ENCODE assay signal across 9 mouse cellular contexts in the genomic region with DNA sequence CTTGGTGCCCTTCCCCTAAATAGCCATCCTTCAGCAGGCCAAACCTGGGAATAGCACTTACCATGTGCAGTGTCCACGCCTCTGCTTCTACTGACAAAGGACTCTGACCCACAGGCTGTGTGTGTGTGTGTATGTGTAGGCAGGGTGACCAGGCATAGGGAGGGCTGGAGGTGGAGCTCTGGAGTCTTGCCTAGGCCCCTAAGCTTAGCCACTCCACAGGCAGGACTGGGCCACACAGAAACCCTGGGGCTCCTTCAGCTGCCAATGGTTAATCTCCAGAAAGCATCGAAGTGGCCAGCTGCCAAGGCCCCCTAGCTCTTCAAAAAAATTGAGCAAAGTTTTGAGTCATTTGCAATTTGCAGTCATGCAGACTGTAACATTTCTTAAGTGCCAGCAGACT. TPM values are rescaled to one million over a fixed set of nuclear protein-coding genes. Genes with fewer than 3 reads are reported as not detected.
DNase-seq lines count a peak whose midpoint lies in the region; ATAC-seq and TF ChIP-seq lines count a peak whose summit lies in the region.
"Had no signal": no experiment of that assay in that cellular context is flagged by ENCODE, and none has a peak within 500 bp of the region (broad histone marks: within the 10 kb centered on the region; RNA-seq: fewer than 3 reads in every experiment).

No protein-coding gene starts in this region.

- DNase-seq in adrenal gland, postnatal 14 days: peak; percentile 34
- no peak for DNase-seq in adrenal gland, adult (ENCODE audit: inconsistent age in 2 of 2, low spot score in 1 of 2)
- DNase-seq in spleen, adult 12 weeks (ENCODE audit: low spot score): peak; percentile 29
- no peak for DNase-seq in spleen, postnatal 36 days (ENCODE audit: low spot score in 2 of 2)
- peak; percentile 58 for DNase-seq in stomach, postnatal 0 days (ENCODE audit: low spot score)
- DNase-seq in cerebellum, adult 9-10 months: no peak
- no peak for DNase-seq in left cerebral cortex, postnatal 14 days (ENCODE audit: low spot score in 2 of 2)

- H3K9me3 ChIP-seq in liver, embryonic 12.5 days (replicated peaks): no peaks in the 10 kb centered on the region
- H3K9me3 ChIP-seq in stomach, postnatal 0 days (ENCODE audit: control insufficient read depth, low read length): no peaks in the 10 kb centered on the region
- H3K9me3 ChIP-seq: megakaryocyte, embryonic 14.5 days had no signal

- H3K27ac ChIP-seq in liver, embryonic 12.5 days: peak overlapping the region; percentile 91
- peak overlapping the region; percentile 61; the same call in 1 of the 2 replicates for H3K27ac ChIP-seq in stomach, postnatal 0 days (replicated peaks)

- H3K9ac ChIP-seq in liver, embryonic 12.5 days: peak overlapping the region; percentile 67
- no peak overlapping the region for H3K9ac ChIP-seq in stomach, postnatal 0 days (ENCODE audit: low read length)

- ATAC-seq in liver, embryonic 12.5 days: peak; percentile 83
- ATAC-seq in stomach, postnatal 0 days (ENCODE audit: low FRiP score, low TSS enrichment): peak; percentile 78

- peak overlapping the region; percentile 39 for H3K4me3 ChIP-seq in liver, embryonic 12.5 days
- H3K4me3 ChIP-seq in stomach, postnatal 0 days (ENCODE audit: low read depth, low read length): no peak overlapping the region
- H3K4me3 ChIP-seq: megakaryocyte, embryonic 14.5 days had no signal

- peaks cover 16% of the 10 kb centered on the region for H3K36me3 ChIP-seq in liver, embryonic 12.5 days
- no peaks in the 10 kb centered on the region for H3K36me3 ChIP-seq in stomach, postnatal 0 days (ENCODE audit: control insufficient read depth, insufficient read depth, low read length)

- intact Hi-C loops in left cerebral cortex, postnatal 14 days (cut with DNase I): no loop called here

- H3K27me3 ChIP-seq in liver, embryonic 12.5 days (replicated peaks): no peaks in the 10 kb centered on the region
- H3K27me3 ChIP-seq in stomach, postnatal 0 days (ENCODE audit: control insufficient read depth, insufficient read depth, low read length): no peaks in the 10 kb centered on the region
- H3K27me3 ChIP-seq: megakaryocyte, embryonic 14.5 days had no signal

- peaks cover 96% of the 10 kb centered on the region for H3K4me1 ChIP-seq in liver, embryonic 12.5 days
- peaks cover 11% of the 10 kb centered on the region for H3K4me1 ChIP-seq in stomach, postnatal 0 days (replicated peaks; ENCODE audit: control insufficient read depth, insufficient read depth)

- 38% methylated on average over 2 of the region's 2 CpGs for WGBS in liver, embryonic 12.5 days (ENCODE audit: insufficient replicate concordance)
- WGBS in stomach, postnatal 0 days: 24% methylated on average over 2 of the region's 2 CpGs

- H3K4me2 ChIP-seq in liver, embryonic 12.5 days: peak overlapping the region; percentile 65
- no peak overlapping the region for H3K4me2 ChIP-seq in stomach, postnatal 0 days (replicated peaks; ENCODE audit: low read depth)

- TF ChIP-seq EP300 in stomach, postnatal 0 days (optimal IDR thresholded peaks at IDR 0.05): no peak

- TF ChIP-seq CTCF in stomach, postnatal 0 days (IDR thresholded peaks at IDR 0.05; ENCODE audit: low read depth): no peak

RNA-seq across cellular contexts. Expression of gene Fam213a, which starts 5.5 kb away (rescaled TPM):
- 179 and 192 TPM in 2 replicates for total RNA-seq in adrenal gland, postnatal 14 days (2021)
- polyA plus RNA-seq in liver, embryonic 12.5 days (2016; fragmentation: Nextera tagmentation; extraction: Ambion mirVana): 77.7 and 79.0 TPM in 2 replicates
- 32.4 and 34.5 TPM in 2 replicates for polyA plus RNA-seq in stomach, postnatal 0 days (2015; fragmentation: Nextera tagmentation; extraction: Ambion mirVana)
- 100 to 1,000 TPM; 103 to 105 TPM for total RNA-seq in left cerebral cortex, postnatal 14 days (2021)

RNA-seq across cellular contexts. Expression of gene Tspan14, which starts 41.5 kb away (rescaled TPM):
- total RNA-seq in adrenal gland, postnatal 14 days (2021): 43.8 and 47.6 TPM in 2 replicates
- polyA plus RNA-seq in liver, embryonic 12.5 days (2016; fragmentation: Nextera tagmentation; extraction: Ambion mirVana): 44.5 and 44.6 TPM in 2 replicates
- 38.1 and 38.8 TPM in 2 replicates for polyA plus RNA-seq in stomach, postnatal 0 days (2015; fragmentation: Nextera tagmentation; extraction: Ambion mirVana)
- 10 to 100 TPM; 57.8 to 70.3 TPM for total RNA-seq in left cerebral cortex, postnatal 14 days (2021)

Comparison
In these comparisons a context has a peak if more than half of its experiments do, and no peak if none do; other contexts are left out.
1. DNase-seq: peak in adrenal gland, postnatal 14 days (single experiment), spleen, adult 12 weeks (single experiment) and stomach, postnatal 0 days (single experiment); none in adrenal gland, adult (0 of 2), spleen, postnatal 36 days (0 of 2), cerebellum, adult 9-10 months (single experiment) and left cerebral cortex, postnatal 14 days (0 of 2).